Mouse (Mus musculus) cerebellum, adult 11 months (tissue): ENCODE data around the gene Mrps33.

Experiments
- DNase-seq: peaks from one replicate; pipeline ENCODE4 v3.0.0; 2022

Mrps33 gene

GRCm38 (mm10) chr6:39778506-39778905, 32.3 kb downstream of the Mrps33 start:
- no peak for DNase-seq

- no peak for DNase-seq
Observed at GRCm38 (mm10) chr6:39776275-39776674, 34.5 kb downstream of the Mrps33 start.

- no peak for DNase-seq
Observed at GRCm38 (mm10) chr6:39775029-39775428, 35.8 kb downstream of the Mrps33 start.

GRCm38 (mm10) chr6:39757229-39757628, 53.6 kb downstream of the Mrps33 start:
- no peak for DNase-seq
